Mouse (Mus musculus) common myeloid progenitor, adult 5-6 weeks (primary cell): Measurements from ENCODE around the gene Cad. TPM values are rescaled to one million over a fixed set of nuclear protein-coding genes. Genes with fewer than 3 reads are reported as not detected.
"Not testable (repeated sequence)": the region's sequence is repeated elsewhere in the genome, so short reads cannot be mapped to it uniquely, and the experiment has no call there.

Source experiments
- ATAC-seq: replicated peaks from 2 replicates; pipeline ENCODE4 v1.8.0; 2016; ENCODE audit warnings: low read depth, mild to moderate bottlenecking, moderate TSS enrichment, inconsistent platforms; ENCODE audit not compliant: poor library complexity, severe bottlenecking
- total RNA-seq: library from RNA; stranded (forward); fragments of 200-1000, 187-1606 nt; gene quantifications from 2 replicates; pipeline ENCODE4 v1.2.3, GENCODE M21; 2017

Cad gene
- total RNA-seq: 56.5 and 59.6 TPM in 2 replicates

DNA sequence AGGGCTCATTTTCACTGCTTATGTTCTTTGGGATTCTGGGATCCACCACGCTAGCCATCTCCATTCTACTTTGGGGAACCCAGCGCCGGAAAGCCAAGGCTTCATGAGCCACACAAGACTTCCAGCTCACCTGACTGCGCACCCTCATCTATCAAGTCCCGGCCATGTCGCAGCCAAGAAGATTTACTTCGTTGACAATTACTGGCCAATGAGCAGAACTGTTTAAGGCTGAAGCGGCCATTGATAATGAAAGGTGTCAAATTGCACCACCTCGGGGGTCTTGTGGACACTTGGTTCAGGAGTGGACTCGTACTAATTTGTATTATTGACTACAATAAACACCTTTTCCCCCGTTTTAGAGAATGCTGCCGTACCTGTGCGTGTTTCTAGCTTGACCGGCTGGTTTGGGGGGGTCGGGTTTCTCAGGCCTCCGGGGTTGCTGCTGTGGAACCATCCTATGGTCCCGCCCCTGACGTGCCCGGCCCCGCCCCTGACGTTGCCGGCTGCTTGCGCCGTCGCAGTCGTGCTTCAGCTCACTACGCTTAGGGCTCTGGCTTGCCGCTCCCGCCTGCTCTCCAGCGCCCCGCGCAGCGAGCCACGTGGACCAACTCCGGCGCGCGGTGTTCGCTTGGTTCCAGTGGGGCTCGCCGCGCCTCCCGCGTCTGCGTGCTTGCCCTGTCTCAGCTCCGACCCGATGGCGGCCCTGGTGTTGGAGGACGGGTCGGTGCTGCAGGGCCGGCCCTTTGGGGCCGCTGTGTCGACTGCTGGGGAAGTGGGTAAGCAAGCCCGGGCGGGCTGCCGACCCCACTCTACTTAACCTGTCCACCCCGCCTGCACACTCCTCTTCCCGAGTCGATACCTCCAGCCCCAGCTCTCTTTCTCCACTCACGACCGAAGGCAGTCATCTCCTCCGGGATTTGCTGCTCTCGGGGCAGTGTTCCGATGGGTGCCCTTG lies at the start of gene Cad:
TSS of gene Cad (plus strand) at position 520 of the 955 bp plus-strand sequence.
- peak; percentile 95 for ATAC-seq

DNA sequence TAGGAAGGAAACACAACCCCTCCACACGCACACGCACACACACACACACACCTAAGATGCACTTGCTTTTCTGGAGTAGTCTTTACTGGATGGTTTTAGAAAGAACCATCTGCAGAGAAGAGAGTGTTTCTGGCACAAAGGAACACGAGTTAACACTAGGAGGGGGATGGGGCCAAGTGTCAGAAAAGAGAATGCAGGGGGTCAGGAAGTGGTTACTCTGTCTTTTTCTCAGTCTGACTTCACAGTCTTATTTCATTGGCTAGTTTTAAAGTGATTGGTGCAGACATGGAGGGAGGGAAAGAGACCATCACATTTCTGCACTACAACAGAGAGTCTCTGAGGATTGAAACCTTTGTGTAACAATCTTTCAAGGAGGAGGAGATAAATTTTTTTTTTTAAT lies 41.8 kb upstream of the Cad start:
- no peak for ATAC-seq

DNA sequence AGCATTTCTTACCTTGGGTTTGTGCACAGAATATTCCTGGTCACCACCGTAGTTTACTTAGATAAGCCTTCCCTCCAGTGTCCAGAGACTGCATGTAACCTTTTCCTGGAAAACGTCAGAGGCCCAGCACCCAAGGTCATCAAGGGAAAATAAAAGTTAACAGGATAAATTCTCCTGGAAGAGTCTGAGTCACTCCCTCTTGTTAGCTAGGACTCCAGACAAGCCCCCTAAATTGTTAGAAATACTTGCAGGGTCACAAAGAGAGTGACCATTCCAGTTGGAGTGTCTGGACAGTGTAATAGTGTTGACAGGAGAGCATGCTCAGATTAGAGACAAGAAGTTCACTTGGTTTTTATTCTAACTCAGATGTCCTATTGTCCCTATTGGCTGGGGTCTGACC lies 38.7 kb upstream of the Cad start:
- ATAC-seq: no peak

DNA sequence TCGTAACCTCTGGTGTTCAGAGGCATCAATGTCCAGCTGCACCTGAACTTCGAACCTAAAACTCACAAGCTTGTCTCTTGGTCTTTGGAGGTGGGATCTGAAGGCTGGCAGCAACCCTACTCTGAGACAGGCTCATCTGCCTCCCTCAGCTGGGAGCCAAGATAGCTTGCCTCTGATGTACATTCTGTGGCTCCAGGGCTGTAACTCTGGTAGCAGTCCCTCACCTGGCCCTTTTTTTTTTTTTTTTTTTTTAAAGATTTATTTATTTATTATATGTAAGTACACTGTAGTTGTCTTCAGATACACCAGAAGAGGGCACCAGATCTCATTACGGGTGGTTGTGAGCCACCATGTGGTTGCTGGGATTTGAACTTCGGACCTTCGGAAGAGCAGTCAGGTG lies 32.8 kb upstream of the Cad start:
- ATAC-seq: not testable (repeated sequence)

DNA sequence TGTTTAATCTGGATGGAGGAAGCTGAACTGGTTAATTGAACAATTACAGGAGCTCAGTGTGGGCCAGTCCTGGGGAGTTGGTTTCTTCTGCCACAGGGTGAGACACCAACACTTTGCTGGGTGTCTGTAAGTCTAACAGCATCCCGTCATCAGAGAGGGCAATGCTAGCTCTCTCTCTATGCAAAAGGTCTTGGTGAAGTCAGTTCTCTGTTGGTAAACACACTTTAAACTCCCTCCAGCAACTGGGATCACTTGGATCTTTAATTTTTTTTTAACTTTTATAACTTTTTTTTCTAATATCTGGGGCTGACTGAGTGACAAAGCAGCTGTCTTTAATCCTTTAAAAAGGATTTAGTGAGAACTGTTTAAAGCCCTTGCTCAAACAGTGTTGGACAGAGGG lies 31.9 kb upstream of the Cad start:
- ATAC-seq: no peak

DNA sequence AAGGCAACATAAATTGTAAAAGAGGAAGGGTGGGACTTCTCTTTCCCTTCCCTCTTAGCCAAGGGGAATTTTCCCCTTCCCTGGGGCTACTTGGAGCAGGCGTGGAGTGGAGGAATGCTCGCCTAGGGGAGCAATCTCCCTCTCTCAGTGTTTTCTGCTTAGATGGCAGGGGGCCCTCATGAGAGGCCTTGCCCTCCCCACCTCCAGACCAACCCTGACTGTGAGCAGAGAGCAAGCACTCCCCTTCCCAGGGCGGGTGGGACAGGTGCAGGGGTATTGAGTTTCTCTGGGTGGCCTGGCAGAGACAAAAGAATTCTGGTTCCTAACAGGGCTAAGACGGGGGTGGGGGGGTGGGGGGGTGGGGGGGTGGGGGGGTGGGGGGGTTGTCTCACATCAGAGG lies 31.3 kb upstream of the Cad start:
- ATAC-seq: no peak

DNA sequence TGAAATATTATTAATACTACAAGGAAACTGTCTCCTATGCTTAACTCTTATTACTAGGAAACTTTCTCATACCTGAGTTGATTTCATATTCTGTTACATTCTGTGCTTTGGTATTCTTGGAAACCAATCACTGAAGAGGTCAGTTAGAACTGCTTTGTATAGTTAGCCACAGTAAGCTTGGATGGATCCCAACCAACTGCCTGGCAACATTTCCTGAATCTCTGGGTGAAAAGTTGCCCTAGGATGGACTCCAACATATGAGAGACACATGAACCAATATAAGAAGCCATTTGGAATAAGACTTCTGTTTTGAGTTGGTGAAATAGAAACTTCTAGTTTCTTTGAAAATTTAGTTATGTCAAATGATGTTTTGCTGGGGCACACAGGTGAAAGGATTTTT lies 29.9 kb upstream of the Cad start:
- no peak for ATAC-seq

DNA sequence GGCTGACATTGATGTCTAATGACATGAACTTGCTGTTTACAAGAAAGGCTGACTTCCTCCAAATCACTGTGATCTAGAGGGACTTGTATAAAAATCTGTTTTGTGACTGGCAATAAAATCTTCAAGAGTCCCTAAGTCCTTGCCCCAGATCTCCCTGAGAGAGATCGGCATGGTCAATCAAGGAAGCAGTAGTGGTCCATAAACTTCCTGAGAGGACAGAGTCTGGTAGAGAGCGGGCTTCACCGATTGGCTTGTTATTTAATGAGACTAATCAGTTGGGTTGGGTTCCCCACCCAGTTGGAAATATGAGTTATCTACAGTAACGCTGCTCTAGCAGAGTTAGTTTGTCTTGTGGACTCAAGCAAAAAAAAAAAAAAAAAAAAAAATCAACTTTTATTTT lies 23.7 kb upstream of the Cad start:
- ATAC-seq: no peak

DNA sequence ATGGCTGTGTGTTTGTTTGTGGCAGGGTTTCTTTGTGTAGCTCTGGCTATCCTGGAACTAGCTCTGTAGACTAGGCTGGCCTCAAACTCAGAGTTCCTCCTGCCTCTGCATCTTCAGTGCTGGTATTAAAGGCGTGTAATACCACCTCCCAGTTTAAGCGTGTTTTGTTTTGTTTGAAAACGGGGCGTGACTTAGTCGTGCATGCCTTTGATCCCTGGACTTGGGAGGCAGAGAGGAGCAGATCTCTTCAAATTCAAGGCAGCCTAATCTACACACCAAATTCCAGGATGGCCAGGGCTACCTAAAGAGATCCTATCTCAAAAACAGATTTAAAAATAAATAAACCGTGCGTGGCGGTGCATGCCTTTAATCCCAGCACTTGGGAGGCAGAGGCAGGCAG lies 23.1 kb upstream of the Cad start:
- ATAC-seq: no peak

DNA sequence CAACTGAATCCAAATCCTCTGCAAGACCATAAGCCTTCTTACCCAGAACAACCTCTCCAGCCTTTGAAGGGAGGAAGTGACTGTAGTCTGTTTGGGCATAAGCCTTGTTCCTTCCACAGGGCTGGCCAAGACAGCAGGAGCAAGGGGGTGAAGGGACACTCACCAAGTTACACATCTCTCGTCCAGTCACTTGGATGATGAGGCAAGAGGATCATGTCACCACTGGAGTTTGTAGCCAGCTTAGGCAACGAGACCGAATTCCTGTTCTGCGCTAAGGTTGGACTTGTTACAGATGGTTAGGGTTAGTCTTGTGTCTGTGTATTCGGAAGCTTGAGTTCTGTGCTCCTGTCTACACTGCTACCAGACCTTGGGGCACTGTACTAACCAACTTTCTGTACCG lies 19.9 kb upstream of the Cad start:
- no peak for ATAC-seq

DNA sequence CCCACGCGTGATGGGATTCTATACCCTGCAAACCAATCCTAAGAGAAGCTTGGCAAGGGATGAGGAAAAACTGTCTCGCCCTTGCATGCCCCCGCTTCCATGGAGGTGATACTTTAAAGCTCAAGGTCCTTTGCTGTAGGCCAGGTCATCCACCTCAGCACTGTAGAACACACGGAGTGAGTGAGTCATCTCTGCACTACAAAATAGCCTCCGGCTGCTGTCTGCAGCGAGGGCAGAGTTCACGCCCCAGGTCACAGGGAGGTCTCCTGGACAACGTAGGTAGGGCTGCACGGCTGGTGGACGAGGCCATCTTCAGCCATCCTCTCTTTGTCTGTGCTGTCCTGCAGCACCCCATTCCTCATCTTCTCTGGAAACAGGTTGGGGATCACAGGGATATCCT lies 18.0 kb upstream of the Cad start:
- not testable (repeated sequence) for ATAC-seq

DNA sequence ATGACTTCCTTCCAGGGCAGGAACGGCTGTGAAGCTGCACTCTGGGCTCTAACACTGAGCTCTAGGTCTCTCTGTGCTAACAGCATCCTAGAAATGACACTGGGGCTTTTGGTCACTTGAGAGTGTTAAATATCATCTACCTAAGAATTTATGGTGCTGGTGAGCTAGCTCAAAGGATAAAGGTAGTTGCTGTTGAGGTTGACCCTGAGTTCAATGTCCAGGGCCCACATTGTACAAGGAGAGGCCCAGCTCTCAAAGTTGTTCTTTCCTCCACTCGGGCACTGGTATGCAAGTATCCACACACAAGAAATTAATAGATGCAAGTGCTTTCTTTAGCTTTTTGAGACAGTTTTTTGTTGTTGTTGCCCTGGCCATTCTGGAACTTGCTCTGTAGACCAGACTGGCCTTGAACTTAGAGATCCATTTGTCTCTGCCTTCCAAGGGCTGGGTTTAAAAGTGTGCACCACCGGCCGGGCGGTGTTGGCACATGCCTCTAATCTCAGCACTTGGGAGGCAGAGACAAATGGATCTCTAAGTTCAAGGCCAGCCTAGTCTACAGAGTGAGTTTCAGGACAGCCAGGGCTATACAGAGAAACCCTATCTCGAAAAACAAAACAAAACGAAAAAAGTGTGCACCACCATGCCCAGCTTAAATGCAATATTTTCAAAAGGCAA lies 16.3 kb upstream of the Cad start:
- ATAC-seq: no peak

DNA sequence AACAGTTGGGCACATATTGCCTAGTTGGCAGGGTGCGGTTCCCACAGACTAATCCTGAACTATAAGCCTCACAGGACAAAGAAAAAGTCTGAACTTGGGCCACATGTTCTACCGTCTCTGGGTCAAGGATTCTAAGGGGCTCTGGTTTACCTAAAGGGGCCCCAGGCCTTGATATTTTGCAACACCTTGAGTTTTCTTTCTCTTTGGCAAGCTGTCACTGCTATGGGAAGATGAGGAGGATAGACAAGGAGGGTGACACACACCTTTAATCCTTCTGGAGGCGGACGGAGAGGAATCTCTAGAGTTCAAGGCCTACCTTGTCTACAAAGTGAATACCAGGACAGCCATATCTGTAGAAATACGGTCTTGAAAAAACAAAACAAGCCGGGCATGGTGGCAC lies 8.2 kb upstream of the Cad start:
- ATAC-seq: no peak

DNA sequence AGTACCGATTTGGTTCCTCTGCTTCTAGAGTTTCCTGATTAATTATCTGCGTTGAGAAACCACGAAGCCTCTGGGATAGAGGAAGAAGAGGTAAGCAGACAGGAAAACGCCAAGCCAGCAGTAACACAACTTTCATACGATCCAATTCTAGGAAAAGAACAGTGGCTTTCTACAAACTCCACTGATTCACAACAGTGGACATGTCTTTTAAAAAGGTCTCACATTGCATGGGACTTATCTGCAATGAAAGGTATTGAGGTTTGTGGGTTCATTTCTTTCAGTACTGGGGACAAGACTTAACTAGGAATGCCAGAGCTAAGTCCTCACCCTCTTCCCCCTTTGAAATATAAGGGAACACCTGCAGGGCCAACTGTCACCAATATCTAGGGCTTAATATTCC lies 7.5 kb upstream of the Cad start:
- no peak for ATAC-seq

DNA sequence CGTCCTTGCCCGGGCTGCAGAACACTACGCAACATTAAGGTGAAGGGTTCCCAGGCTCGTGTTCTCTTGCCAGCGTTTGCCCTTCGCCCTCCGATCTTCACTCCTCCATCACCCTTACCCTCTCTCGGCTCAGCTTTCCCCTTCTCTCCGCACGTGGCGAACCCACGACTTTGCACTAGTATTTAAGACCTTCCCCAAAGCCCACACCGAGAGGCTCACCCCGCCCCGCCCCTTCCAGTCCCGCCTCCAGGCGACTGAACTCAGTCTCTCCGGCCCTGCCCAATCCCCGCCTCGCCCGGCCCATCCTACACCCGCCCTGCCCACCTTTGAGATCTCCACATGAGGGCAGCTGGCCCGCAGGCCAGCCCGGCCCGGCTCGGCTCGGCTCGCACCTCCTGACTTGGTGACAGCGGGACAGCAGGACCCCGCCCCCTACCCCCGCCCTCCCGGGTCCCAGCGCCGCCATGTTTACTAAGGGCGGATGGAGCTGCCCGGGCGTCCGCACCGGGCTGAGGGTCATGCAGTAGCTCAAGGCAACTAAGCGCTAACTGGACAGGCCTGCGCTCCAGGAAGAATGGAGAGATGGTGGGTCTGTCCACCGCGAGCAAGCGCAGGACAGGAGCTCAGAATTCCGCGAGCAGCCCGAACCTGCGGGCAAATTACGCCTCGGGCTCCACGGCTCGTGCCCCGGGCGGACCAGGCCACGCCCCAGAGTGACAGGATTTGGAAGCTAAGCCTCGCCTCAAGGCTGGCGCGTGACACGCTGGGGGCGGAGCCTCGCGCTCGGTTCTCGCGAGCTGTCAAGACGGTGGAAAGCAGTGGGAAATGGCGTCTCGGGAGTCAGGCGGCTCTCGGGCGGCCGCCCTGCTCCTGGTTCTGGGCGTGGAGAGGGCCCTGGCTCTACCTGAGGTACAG lies 6.5 kb upstream of the Cad start, which contains the start of gene Atraid:
TSS of gene Atraid (plus strand) at position 465 of the 915 bp plus-strand sequence.
- ATAC-seq: peak; percentile 85

DNA sequence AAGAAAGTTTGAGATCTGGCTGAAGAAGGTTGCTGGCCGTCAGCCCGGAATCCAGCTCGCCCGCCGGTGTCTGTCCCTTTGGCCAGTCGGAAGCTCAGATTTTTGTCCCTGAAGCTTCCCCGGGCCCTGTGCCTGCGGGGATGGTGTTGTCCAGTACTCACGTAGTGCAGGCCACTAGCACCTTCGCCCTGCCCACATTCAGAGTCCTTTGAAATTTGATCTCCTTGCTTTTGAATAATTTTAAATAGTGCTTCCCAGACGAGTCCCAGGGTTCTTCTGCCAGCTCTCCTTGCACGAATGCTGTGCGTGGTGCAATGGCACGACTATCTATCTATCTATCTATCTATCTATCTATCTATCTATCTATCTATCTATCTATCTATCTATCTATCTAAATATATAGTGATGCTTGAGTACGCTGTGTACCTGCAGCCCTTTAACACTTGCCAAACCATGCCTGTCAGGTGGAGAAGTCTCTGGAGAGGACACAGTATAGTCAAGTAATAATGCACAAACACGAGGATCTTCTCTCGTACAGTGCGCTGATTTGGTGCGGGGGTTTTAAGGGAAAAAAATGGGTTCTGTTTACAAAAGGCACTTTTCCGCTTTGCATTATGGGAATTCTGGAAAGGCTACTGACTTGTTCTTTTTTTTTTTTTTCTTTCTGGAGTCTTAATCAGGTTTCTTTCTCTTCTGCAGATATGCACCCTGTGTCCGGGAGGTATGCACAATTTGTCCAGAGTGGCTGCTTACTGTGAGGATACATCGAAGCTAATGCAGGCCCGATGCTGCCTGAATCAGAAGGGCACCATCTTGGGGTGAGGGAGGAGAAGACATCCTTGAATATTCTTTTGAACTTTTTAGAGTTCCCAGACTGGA lies 5.6 kb upstream of the Cad start, which contains the start of gene Slc5a6:
TSS of gene Slc5a6 (minus strand) at position 162 of the 879 bp plus-strand sequence.
- peak; percentile 37 for ATAC-seq

DNA sequence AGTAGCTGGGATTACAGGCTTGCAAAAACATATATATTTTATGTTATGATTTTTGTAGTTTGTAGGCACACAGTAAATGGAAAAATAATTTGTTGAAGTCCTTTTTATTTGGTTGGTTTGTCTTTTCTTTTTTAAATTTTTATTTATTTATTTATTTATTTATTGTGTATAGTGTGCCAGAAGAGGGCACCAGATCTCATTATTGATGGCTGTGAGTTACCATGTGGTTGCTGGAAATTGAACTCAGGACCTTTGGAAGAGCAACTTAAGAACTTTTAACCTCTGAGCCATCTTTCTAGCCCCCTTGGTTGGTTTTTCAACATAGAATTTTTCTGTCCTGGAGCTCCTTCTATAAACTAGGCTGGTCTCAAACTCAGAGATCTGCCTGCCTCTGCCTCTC lies 4.2 kb upstream of the Cad start:
- no peak for ATAC-seq

DNA sequence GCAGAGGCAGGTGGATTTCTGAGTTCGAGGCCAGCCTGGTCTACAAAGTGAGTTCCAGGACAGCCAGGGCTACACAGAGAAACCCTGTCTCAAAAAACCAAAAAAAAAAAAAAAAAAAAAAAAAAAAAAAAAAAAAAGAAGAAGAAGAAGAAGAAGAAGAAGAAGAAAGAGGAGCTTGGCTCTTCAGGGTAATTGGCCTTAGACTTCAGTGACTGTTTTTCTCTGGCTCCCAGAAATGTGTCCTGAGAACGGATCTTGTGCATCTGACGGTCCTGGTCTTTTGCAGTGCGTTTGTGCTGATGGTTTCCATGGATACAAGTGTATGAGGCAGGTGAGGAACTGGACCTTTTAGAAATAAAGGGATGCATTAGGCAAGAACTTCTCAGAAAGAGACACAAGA lies 852 bp upstream of the Cad start:
- not testable (repeated sequence) for ATAC-seq
